Mouse (Mus musculus) monocyte, adult 5-6 weeks (primary cell): Measurements from ENCODE around the gene Gm14137. TPM values are rescaled to one million over a fixed set of nuclear protein-coding genes. Genes with fewer than 3 reads are reported as not detected.

ENCODE experiments used
- ATAC-seq: fragments of 153-309, 156-312 bp; replicated peaks from 2 replicates; pipeline ENCODE4 v1.8.0; 2017; ENCODE audit warnings: mild to moderate bottlenecking; ENCODE audit not compliant: low TSS enrichment, insufficient number of reproducible peaks, severe bottlenecking, poor library complexity, low FRiP score
- total RNA-seq: library from RNA; stranded (forward); fragments of 200-1000, 200-491, 200-594 nt; gene quantifications from 3 replicates; pipeline ENCODE4 v1.2.3, GENCODE M21; 2017

Gm14137 gene
- total RNA-seq, 1 experiment from 2014 or later, result not detected

DNA sequence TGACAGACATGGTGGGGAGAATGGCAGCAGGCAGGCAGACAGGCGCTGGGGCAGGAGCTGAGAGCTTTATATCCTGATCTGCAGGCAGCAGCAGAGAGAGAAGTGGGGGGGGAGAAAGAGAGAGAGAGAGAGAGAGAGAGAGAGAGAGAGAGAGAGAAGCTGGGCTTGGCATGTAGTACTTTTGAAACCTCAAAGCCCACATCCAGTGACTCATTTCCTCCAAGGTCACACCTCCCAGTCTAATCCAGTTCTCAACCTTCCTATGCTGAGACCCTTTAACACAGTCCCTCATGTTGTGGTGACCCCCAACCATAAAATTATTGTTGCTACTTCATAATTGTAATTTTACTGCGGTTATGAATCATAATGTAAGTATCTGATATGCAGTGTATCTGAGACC, 4.0 kb upstream of the Gm14137 start:
- ATAC-seq, result no peak

DNA sequence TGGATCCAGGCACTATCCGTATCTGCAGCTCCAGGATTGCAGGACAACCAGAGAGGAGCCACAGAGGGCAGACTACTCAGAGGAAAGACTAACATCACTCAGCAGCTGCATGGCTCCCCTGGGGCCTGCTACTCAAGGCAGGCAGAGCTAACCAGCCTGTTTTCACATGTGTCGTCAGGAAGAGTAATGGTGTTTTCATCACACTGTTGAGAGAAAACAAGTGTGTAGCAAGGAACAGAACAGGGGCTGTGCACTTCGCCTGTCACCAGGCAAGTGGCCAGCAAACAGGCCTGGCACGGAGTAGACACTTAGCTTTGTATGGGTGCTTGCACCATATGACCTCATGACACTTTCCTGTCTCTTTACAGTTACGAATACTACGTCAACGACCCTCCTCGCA, 2.7 kb upstream of the Gm14137 start:
- no peak for ATAC-seq

GRCm38 (mm10) chr2:119172446-119172845, 1.9 kb upstream of the Gm14137 start:
- ATAC-seq, result no peak

DNA sequence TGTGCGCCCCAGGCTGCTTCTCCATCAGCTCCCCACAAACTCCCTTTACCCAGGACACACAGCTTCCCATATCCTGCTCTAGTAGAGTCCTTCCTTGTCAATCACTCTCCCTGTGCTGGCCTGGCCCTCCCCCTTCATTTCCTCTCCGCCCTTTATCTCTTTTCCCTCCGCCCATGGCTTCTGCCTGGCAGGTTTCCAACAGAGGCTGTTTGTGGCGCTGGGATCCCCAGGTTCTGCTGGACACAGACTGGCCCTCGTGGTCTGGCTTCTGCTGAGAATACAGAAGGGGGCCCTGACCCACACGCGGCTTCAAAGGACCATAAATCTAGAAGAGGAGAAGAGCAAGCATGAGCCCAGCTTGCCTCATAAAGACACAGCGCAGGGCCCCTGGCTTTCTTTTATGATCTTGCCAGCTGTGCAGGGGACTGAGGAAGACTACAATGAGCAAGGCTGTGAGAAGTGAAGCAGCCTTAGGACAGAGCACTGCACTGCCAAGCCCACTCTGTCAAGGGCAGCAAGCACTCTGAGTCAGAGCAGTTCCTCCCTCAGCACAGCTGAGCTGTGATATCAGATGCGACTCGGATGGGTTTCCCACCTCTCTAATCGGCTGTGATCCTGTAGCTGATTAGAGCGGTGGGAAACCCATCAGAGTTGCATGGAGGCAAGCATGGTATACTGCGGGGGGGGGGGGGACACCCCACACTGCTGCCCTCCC, 1.3 kb upstream of the Gm14137 start:
- no peak for ATAC-seq

DNA sequence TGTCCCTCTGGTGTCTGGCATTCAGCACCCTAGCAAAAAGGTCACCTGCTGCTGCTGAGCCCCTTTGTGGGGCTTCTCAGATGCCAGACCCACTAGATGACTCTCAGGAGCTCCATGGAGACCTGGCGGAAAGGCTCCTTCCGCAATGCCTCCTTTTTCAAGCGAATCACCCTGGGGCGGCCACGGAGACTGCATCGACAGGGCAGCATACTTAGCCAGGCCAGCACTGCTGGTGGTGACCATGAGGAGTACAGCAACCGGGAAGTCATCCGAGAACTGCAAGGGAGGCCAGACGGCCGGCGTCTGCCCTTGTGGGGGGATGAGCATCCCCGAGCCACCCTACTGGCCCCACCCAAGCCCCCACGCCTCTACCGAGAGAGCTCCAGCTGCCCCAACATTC, 557 bp downstream of the Gm14137 start:
- no peak for ATAC-seq

GRCm38 (mm10) chr2:119175614-119176013, 1.3 kb downstream of the Gm14137 start:
- ATAC-seq, result no peak

GRCm38 (mm10) chr2:119176761-119177160, 2.5 kb downstream of the Gm14137 start:
- ATAC-seq, result no peak

GRCm38 (mm10) chr2:119177384-119177939, 3.2 kb downstream of the Gm14137 start:
- no peak for ATAC-seq

- no peak for ATAC-seq
Measured at GRCm38 (mm10) chr2:119182914-119183313, 8.6 kb downstream of the Gm14137 start.

- ATAC-seq, result peak; percentile 95
Measured at GRCm38 (mm10) chr2:119189029-119189710, 14.9 kb downstream of the Gm14137 start.

DNA sequence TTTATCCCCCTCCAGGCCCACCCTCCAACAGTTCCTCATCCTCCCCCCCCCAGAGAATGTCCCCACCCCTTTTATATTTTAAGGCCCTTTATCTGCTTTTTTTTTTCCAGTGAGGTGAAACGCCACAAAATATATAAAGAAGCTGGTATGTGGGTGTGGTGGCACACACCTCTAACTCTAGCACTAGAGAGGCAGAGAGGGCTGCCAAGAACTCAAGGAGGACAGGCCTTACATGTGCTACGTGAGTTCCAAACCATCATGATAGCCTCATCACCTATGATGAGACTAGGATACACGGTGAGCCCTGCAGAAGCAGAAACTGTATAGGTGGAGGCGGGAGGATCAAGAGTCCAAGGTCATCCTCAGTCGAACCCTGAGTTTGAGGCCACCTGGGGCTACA, 16.7 kb downstream of the Gm14137 start:
- no peak for ATAC-seq

GRCm38 (mm10) chr2:119194140-119194539, 19.8 kb downstream of the Gm14137 start:
- ATAC-seq, result no peak

DNA sequence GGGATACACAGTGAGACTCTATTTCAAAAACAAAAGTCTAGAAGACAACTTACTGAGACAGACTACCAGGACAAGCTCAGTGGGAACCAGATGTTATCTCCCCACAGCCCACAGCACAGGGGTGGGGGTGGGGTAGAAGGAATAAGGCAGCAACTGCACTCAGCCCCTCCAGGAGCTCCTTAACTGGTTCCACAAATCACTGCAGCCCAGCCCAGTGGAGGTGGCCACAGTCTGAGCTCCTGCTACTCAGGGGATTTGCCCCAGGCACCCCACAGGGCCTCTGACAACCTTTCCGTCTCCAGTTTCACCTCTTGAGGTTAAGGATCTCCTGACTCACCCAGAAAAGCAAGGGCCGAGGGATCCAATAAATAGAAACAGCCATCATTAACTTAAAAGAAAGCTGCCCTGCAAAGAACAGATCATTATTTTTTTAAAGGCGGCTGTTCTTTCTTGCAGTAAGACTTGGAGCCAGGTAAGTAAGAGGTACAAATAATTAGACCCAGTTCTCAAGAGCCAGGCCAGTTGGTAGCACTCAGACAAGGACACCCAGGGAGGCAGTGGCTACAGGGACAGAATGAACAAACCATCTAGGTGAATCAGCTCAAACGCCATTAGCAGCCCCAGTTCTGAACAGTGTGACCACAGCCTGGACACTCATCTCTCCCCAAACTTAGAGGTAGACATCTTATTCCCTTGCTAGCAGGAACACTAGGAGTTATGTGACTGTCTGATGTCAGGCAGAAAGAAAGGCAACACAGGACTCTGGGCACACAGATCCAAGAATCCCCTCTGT, 22.2 kb downstream of the Gm14137 start:
- ATAC-seq, result no peak

- no peak for ATAC-seq
Measured at GRCm38 (mm10) chr2:119197493-119197892, 23.2 kb downstream of the Gm14137 start.

DNA sequence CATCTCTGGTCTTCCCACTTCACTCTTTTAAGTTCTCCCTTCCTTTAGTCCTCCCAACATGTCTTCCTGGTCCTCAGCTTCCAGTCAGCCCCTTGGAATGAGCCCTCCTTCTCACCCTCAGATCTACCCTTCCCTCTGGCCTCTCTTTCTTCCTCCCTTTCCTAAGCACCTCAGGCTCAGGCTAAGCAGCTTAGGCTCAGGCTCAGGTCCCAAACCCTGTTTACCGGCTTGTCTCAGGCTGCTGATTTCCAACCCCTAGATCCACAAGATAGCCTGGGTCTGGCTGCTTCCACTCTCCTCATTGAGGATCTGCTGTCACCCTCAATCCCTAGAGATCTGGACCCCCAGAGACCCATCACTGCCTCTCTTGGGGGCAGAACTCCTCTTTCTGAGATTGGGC, 23.7 kb downstream of the Gm14137 start:
- no peak for ATAC-seq

- ATAC-seq, result no peak
Measured at GRCm38 (mm10) chr2:119198934-119199333, 24.6 kb downstream of the Gm14137 start.

GRCm38 (mm10) chr2:119202914-119203453, 28.7 kb downstream of the Gm14137 start:
- no peak for ATAC-seq

- ATAC-seq, result no peak
Measured at GRCm38 (mm10) chr2:119203871-119204460, 29.7 kb downstream of the Gm14137 start.

DNA sequence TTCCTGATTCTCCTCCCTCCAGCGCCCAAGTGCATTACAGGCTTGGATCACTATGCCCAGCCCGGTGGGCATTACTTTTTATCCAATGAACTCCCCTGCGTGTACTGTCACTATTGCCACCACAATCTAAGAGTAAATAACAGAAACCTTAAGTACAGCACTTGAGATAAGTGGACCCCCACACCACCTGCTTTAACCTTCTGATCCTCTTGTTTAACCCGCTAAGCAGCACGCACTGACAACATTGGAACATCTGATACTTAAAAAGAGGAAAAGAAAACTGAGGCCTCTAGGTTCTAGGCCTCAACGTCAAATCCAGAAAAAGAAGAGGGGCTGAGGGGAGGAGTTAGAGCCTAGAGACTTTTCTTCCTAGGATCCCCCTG, 33.6 kb downstream of the Gm14137 start:
- no peak for ATAC-seq
